Mouse (Mus musculus): Measurements from ENCODE around the gene Pde1c.
"Not testable (repeated sequence)": the region's sequence is repeated elsewhere in the genome, so short reads cannot be mapped to it uniquely, and the experiment has no call there.

Gene Pde1c

GRCm38 (mm10) chr6:56568470-56569372 lies at the start of gene Pde1c:
Gene Pde1c (minus strand): TSS chr6:56569103.
- peak; percentile 55 to 57 for DNase-seq

- DNase-seq, result peak; percentile 8 to 10
Measured at GRCm38 (mm10) chr6:56616982-56617613, 48.2 kb upstream of the Pde1c start.

DNA sequence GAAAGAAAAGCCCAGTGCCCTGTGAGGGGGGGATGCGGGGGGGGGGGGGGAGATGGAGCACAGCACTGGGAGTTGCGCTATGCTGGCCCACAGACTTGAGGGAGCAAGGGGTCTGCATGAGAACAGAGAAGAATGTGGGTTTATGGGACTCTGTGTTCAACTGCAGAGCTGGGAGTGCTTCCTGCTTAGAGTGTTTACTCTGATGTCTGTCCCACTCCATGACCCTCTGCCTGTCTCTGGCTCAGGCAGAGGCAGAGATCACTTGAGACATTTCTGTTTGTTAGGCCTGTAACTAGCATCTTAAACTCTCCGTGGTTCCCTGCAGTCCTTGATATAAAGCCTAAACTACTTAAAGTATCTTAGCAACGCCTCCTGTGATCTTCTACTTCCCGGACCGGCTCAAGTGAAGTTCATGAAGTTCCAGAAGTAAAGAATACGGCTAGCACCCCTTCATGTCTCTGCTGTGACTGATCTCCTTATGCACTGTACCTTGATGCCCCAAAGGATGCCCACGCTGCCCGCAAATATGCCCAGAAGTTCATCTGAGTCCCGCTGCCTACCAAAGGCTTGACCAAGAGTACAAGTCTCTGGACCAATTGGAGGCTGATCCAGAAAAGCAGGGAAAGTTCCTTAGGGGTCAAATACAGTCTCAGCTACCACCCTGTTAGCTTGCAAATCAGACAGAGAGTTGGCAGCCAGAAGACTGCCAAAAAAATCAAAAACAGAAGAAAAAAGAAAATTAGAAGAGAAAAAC lies 47.5 kb upstream of the Pde1c start:
- DNase-seq, result no peak

DNA sequence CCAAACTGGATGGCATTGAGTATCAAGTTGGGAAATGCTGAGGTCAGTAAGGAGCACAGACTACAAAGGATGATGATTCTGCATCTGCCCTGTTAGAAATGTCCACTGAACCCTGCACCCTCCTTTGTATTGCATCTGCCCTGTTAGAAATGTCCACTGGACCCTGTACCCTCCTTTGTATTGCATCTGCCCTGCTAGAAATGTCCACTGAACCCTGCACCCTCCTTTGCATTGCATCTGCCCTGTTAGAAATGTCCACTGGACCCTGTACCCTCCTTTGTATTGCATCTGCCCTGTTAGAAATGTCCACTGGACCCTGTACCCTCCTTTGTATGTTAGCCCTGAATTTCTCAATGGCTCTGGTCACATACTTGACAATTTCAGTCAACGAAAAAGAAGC lies 40.6 kb upstream of the Pde1c start:
- DNase-seq, result not testable (repeated sequence)

DNA sequence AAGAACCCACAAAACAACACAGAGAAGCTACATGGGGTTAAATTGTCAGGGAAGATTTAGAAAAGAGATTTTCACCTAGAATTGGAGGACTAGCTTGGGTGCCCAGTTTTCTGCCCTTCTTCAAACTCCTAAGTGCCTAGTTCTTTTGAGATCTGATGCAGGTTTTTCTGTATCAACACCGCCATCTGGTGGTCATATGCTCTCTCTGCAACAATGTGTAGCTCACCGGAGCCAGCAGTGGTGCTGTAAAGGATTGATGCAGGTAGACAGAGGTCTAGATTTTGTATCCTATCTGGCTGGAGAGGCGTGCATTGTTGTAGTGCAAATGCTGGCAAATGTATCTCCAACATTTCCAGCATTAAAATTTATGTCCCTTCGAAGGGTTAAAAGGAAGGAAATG lies 39.4 kb upstream of the Pde1c start:
- DNase-seq, result peak; percentile 80 to 83

GRCm38 (mm10) chr6:56579568-56579967 lies 10.7 kb upstream of the Pde1c start:
- DNase-seq, result no peak

DNA sequence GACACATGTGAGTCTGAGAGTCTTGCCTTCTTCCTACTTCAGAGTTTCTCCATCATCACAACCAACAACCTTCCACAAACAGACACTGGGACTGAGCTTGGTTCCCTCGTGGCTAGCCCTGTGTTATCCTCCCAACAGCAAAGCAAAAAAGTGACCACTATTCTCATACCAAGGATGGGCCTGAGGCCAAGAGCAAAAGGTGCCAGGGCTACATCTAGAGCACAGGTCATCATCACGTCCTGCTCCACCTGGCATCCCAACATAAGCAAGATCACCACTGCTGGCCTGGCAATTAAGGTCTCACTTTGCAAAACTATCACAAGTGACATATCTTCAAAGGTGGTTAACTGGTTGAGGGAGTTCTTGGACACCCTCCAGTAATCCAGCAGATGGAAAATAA lies 8.0 kb downstream of the Pde1c start:
- peak; percentile 80 to 81 for DNase-seq

DNA sequence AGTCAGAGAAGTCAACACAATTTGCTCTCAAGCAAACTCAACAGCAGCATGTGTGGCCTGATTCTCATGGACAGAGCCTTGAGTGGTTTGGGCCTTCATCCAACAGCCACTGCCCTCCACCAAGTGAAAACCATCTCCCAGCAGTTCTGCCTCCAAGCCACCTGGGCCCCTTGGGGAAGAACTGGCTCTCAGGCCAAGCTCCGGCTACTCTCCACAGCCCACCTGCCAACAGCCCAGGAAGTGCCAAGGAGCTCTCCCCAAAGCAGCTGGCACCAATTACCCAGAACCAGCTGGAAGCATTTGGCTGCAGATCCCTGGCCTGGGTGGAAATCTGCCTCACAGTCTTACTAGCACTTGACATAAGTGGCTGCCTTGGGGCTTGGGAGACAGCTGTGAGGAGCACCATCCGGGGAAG lies 8.4 kb downstream of the Pde1c start:
- DNase-seq, result peak; percentile 98 to 99

DNA sequence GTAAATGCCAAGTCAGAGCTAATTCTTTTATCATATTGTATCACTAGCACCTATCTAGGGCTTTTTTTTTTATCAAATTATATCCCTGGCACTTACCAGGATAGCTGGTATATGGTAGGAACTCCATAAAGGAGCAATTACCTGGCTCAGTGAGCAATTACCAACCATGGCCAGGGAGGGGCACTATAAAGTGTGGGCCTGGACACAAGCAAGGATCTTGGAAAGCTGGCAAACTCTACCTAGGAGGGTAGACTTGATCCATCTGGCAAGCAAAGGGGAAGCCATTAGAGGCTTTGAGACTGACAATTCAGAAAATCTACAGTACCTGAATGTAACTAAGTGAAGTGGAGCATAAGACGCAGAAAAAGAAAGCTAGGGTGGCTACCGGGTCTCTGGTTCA lies 10.2 kb downstream of the Pde1c start:
- peak; percentile 54 to 64 for DNase-seq

DNA sequence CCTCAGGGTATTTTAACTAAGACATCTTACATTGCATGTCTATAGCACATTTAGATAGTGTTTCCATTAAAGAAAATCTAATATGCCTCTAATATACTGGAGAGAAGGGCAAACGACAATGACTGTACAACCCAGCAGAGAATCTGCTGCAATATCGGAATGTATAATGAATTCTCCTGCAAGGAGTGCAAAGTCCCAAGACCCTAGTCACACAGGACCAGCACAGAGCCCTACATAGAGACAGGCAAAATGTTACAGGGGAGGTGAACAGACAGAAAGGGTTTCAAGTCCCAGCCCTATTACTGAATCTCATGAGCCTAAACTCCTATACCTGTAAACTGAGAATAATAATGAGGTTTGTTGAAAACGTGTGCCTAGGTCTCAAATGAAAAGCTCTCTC lies 13.1 kb downstream of the Pde1c start:
- DNase-seq, result no peak

DNA sequence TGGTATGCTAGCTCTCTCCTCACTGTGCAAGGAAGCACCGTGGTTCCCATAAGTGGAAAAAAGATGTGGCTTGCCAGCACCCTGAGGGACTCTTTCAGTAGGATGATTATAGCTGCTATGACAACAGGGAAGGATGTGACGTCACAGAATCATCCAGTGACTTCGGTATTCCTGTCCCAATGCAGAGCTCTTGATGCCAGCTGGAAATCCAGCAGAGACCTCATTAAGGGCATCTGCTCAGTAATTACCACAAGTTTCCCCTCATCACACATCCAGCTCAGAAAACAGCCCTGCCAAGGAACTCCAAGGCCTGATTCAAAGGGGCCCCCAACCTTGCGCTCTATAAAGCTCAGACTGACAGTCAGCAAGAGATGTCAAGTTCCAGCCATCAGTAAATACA lies 13.5 kb downstream of the Pde1c start:
- DNase-seq, result peak; percentile 72 to 74

- DNase-seq, result no peak
Measured at GRCm38 (mm10) chr6:56551022-56551421, 17.9 kb downstream of the Pde1c start.

DNA sequence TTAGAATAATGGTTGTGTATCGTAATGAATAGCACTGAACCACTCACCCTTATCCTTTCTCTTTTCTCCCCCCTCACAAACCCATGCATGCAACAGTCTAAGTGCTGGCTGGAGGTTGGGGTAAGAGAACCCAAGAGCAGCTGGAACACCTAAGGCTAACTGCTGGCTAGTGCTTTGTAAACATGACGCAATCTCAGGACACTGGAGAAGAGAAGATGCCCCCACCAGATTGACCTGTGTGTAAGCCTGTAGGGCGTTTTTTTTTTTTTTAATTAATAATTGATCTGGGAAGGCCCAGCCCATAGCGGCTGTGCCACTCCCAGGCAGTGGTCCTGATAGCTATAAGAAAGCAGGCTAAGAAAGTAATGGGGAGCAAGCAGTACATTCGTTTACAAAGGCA lies 28.7 kb downstream of the Pde1c start:
- DNase-seq, result no peak

- no peak for DNase-seq
Measured at GRCm38 (mm10) chr6:56534653-56535052, 34.2 kb downstream of the Pde1c start.

GRCm38 (mm10) chr6:56532257-56532656 lies 36.6 kb downstream of the Pde1c start:
- peak; percentile 75 to 78 for DNase-seq

GRCm38 (mm10) chr6:56523938-56524866 lies 44.7 kb downstream of the Pde1c start:
- DNase-seq, result peak; percentile 78 to 82

DNA sequence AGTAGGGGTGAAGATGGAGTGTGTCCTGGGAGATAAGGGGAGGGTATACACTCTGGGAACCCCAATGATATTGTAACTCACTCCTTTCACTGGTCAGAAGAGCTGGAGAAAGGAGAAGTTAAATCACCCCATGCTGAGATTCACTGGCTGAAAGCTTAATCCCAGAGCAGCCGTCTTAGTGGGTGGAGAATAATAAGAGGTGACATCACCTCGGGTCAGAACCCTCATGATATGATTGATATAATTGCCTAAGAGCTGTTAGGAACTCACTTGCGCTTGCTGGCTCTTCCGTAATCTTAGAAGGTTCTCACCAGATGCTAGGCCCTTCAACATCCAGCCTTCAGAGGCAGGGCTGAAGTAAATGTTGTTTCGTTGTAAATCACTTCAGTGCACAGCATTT lies 79.7 kb downstream of the Pde1c start:
- no peak for DNase-seq

GRCm38 (mm10) chr6:56485078-56485477 lies 83.8 kb downstream of the Pde1c start:
- no peak for DNase-seq

DNA sequence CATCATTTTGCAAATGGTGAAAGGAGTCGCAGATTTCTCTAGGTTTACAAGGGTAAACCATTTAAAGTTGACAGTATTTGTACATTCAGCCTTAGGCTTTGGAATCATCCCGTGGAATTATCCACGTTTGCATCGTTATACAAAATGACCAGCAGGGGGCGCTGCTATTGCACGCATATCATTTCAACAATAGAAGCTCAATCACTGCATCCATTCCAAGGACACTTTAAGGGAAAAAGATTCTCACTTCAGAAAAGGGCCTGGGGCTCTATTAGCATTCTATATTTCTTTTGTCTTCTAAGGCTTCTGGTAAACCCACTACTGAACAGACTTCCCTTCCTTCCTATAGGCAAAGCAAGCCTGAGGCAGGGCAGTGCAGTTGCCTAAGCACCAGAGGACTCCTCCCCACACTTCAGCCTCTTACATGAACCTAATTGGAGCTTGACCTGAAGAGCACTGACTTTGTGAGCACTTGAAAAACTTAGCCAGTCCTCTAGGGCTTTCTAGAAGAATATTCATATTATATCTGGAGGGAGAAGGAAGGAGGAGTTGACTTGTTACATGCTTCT lies 87.9 kb downstream of the Pde1c start:
- DNase-seq, result peak; percentile 82 to 88

- peak; percentile 71 to 72 for DNase-seq
Measured at GRCm38 (mm10) chr6:56476581-56476980, 92.3 kb downstream of the Pde1c start.

GRCm38 (mm10) chr6:56458098-56458497 lies 110.8 kb downstream of the Pde1c start:
- peak; percentile 45 to 56 for DNase-seq

DNA sequence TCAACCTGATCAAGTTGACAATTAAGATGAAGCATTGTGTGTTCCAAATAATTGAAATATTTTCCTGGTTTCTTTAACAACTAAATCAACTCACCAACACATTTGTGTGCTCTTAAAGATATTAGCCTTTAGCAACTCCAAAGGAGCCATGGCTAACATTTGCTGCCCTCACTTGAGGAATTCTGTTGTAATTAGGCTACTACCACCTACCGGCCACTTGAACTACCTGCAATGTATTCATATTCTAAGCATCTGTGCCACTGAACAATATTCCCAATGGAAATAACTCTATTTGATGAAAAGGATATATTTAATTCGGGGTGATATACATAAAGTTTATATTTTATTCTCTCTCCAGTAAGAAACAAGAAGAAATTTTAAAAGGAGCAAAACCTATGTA lies 121.0 kb downstream of the Pde1c start:
- peak; percentile 60 to 66 for DNase-seq
